ENCODE assay signal across 8 mouse cellular contexts in the genomic region with DNA sequence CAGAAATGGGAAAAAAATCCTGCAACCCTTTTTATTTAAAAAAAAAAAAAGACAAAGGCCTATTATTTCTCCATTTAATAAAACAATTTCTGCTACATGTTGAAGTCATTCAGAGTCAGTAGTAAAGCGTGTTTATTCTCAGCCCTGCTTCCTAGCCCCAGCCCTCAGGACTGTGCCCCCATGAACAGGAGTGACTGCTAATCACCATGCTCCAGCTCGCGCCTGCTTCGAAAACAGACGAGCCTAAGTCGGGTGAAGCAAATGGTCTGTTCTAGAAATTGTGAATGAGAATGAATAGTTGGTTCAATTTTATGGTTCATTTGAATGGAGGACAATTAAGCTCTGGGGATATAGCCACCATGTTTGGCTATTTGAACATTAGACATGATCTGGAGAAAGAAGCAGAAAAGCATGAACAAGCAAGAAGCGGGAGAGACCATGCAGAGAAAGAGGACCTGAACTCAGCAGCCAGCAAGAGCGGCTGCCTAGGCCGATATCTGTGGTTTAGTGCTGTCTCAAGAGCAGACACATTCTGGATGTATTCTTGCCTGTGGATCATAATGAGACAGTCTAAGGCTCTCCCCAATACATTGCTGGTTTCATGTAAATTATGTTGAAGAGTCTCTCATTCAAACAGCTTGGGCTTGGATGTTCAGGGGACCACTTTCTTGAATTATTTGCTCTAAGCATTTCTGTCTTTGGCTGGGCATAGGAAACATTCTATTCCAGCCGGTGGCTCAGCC.
DNase-seq lines count a peak whose midpoint lies in the region; ATAC-seq and TF ChIP-seq lines count a peak whose summit lies in the region.

No protein-coding gene starts in this region.

- WGBS in heart, embryonic 10.5 days: 70% methylated on average over 10 of the region's 10 CpGs
- WGBS in hindbrain, embryonic 12.5 days: 41% methylated on average over 10 of the region's 10 CpGs
- 70% methylated on average over 10 of the region's 10 CpGs for WGBS in midbrain, embryonic 10.5 days

- peak overlapping the region; percentile 50 for H3K27ac ChIP-seq in heart, embryonic 10.5 days
- no peak overlapping the region for H3K27ac ChIP-seq in ES-E14 (ENCODE audit: insufficient read depth, low read depth, low read length, poor library complexity, severe bottlenecking)
- peak overlapping the region; percentile 52 for H3K27ac ChIP-seq in hindbrain, embryonic 12.5 days
- peak overlapping the region; percentile 79; the same call in 1 of the 2 replicates for H3K27ac ChIP-seq in midbrain, embryonic 10.5 days (replicated peaks)

- H3K9ac ChIP-seq in ES-E14 (ENCODE audit: insufficient read depth, low read depth, low read length, poor library complexity, severe bottlenecking): no peak overlapping the region
- H3K9ac ChIP-seq in hindbrain, embryonic 12.5 days: peak overlapping the region; percentile 6; the same call in 1 of the 2 replicates

- H3K4me1 ChIP-seq in heart, embryonic 10.5 days: peaks cover 6% of the 10 kb centered on the region; the same call in 1 of the 2 replicates
- H3K4me1 ChIP-seq in ES-E14 (ENCODE audit: control insufficient read depth in 2 of 2, insufficient read depth in 2 of 2, low read length in 2 of 2, poor library complexity in 1 of 2): no peaks in the 10 kb centered on the region
- H3K4me1 ChIP-seq in hindbrain, embryonic 12.5 days: peaks cover 13% of the 10 kb centered on the region
- H3K4me1 ChIP-seq in midbrain, embryonic 10.5 days: peaks cover 13% of the 10 kb centered on the region

- peak; percentile 66 for ATAC-seq in hindbrain, embryonic 12.5 days (ENCODE audit: low FRiP score)

- no peaks in the 10 kb centered on the region for H3K9me3 ChIP-seq in heart, embryonic 10.5 days
- no peaks in the 10 kb centered on the region for H3K9me3 ChIP-seq in ES-E14 (ENCODE audit: control insufficient read depth, insufficient read depth, low read depth, low read length)
- no peaks in the 10 kb centered on the region for H3K9me3 ChIP-seq in hindbrain, embryonic 12.5 days (replicated peaks)
- H3K9me3 ChIP-seq in midbrain, embryonic 10.5 days (replicated peaks): no peaks in the 10 kb centered on the region

- H3K27me3 ChIP-seq in heart, embryonic 10.5 days (ENCODE audit: insufficient read depth, poor library complexity, severe bottlenecking): no peaks in the 10 kb centered on the region
- peaks cover 5% of the 10 kb centered on the region; the same call in 1 of the 2 replicates for H3K27me3 ChIP-seq in hindbrain, embryonic 12.5 days
- H3K27me3 ChIP-seq in midbrain, embryonic 10.5 days (ENCODE audit: low read depth, poor library complexity, severe bottlenecking): peaks cover 14% of the 10 kb centered on the region

- in situ Hi-C loops in ES-E14 (cut with MboI; ENCODE audit: low sequenced_read_pairs in 2 of 2, unreplicated experiment in 2 of 2): no loop called here

- DNase-seq in heart, embryonic 10.5 days (ENCODE audit: low spot score): no peak
- DNase-seq in heart, adult 9 months (ENCODE audit: low spot score in 2 of 2): no peak
- no peak for DNase-seq in ES-E14 (ENCODE audit: low read depth, low spot score)
- DNase-seq in midbrain, embryonic 10.5 days (ENCODE audit: low spot score): no peak
- no peak for DNase-seq in ovary, postnatal 36 days (ENCODE audit: low spot score)
- no peak for DNase-seq in urinary bladder, adult 18-20 months (ENCODE audit: low spot score in 2 of 2)
- DNase-seq in gastrocnemius, postnatal 25 days: no peak

- H3K36me3 ChIP-seq in heart, embryonic 10.5 days: no peaks in the 10 kb centered on the region
- no peaks in the 10 kb centered on the region for H3K36me3 ChIP-seq in ES-E14 (ENCODE audit: control insufficient read depth, insufficient read depth, low read length, poor library complexity, severe bottlenecking)
- no peaks in the 10 kb centered on the region for H3K36me3 ChIP-seq in hindbrain, embryonic 12.5 days
- H3K36me3 ChIP-seq in midbrain, embryonic 10.5 days: no peaks in the 10 kb centered on the region

- peak overlapping the region; percentile 48 for H3K4me3 ChIP-seq in heart, embryonic 10.5 days
- peak overlapping the region; percentile 2 to 26; a peak in 1 of 4 replicates for H3K4me3 ChIP-seq in ES-E14 (ENCODE audit: insufficient read depth in 1 of 2, low read depth in 1 of 2, low read length in 2 of 2, poor library complexity in 1 of 2, severe bottlenecking in 1 of 2)
- peak overlapping the region; percentile 29 for H3K4me3 ChIP-seq in hindbrain, embryonic 12.5 days
- H3K4me3 ChIP-seq in midbrain, embryonic 10.5 days: peak overlapping the region; percentile 55

- peak overlapping the region; percentile 59 for H3K4me2 ChIP-seq in hindbrain, embryonic 12.5 days (replicated peaks)

TF ChIP-seq in ES-E14, 5 proteins besides CTCF, POLR2A, EP300 and RAD21:
- TF ChIP-seq HCFC1 (IDR thresholded peaks at IDR 0.05; ENCODE audit: borderline replicate concordance, insufficient read depth, low read length) (no peak), CHD2 (IDR thresholded peaks at IDR 0.05; ENCODE audit: low read depth, low read length) (no peak), ZNF384 (IDR thresholded peaks at IDR 0.05; ENCODE audit: low read depth, low read length) (no peak), ZC3H11A (IDR thresholded peaks at IDR 0.05; ENCODE audit: borderline replicate concordance, low read depth, low read length) (no peak)
